Mouse (Mus musculus): ENCODE measurements around the gene Rec8. TPM values are rescaled to one million over a fixed set of nuclear protein-coding genes. Genes with fewer than 3 reads are reported as not detected.

The Rec8 gene
- 1.7 and 2.1 TPM in 2 replicates for polyA plus RNA-seq (2012; rRNA removed)

DNA sequence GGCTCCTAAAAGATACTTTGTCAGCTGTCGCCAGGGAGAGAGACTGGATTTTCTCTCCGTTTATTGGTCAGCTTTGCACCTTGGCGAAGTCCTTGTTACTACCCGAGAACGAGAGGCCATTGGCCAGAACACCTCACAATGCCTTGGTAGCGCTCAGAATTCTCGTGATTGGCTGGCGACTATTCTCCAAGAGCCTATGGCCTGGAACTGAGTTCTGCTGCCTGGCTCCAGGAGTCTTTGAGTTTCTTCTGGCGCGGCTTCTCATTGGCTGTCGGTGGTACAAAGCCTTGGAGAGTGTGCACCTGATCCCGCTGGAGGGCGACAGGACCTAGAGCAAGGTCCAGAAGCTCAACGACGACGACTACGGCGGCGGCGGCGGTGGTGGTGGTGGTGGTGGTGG, at the start of gene Rec8:
Rec8 (plus strand) TSS at position 216 of the 400 bp plus-strand sequence.

DNA sequence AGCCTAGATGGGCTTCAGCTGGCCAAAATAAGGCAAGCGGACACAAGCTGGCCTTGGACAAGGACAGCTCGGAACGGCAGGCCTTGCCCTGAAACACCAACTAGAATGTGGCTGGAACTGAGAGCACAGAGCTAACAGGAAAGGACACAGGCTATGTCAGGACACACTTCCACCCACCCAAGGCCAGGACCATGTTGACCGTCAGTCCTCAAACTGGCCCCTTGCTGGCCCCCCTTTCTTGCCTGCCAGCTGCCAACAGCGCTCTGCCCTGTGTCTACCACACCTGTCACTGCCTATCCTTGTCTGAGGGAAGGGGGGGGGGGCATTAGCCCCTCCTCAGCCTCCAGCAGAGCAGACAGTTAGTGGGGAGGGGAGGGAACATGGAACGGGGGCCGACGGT, 42.5 kb upstream of the Rec8 start, which contains the start of gene Fitm1:
Fitm1 (plus strand) TSS at position 316 of the 400 bp plus-strand sequence.

DNA sequence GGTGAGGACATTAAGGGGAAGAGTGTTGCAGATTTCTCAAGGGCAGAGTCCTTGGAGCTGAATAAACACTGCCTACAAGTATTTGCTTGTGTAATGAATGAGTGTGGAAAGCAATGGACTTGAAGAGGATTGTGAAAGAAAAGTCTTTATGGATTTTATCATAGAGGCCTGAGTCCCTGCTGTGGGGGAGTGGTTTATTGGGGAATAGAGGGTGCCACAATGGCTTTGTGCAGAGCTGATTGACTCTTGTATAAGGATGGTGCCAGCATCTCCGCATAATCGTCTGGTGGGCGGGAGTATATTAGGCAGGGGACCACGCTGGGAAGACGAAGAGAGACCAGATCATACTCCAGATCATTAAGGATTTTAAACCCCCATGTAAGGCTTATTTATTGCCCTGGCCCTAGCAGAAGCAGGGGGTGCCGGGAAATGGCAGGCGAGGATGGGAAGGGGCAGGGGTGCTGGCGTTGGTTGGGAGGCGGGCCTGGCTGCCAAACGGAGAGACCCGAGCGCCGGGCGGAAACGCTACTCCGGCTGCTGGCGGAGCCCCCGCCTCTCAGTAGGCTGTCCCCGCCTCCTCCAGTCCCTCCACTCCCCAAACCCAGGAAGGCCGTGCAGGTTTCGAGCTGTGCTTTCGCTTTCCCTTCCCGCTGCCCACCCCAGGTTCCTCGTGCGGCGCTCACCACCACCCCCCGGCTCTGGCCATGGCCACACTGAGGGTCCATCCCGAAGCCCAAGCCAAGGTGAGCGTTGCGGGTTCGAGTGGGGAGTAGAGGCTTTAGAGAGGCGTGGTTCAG, 39.8 kb upstream of the Rec8 start, which contains the start of gene Psme1:
Psme1 (plus strand) TSS at position 253 of the 797 bp plus-strand sequence.

GRCm38 (mm10) chr14:55584702-55585565, 32.9 kb upstream of the Rec8 start, which contains the start of gene Emc9:
Gene Emc9, minus strand, starts transcription at chr14:55585302.

DNA sequence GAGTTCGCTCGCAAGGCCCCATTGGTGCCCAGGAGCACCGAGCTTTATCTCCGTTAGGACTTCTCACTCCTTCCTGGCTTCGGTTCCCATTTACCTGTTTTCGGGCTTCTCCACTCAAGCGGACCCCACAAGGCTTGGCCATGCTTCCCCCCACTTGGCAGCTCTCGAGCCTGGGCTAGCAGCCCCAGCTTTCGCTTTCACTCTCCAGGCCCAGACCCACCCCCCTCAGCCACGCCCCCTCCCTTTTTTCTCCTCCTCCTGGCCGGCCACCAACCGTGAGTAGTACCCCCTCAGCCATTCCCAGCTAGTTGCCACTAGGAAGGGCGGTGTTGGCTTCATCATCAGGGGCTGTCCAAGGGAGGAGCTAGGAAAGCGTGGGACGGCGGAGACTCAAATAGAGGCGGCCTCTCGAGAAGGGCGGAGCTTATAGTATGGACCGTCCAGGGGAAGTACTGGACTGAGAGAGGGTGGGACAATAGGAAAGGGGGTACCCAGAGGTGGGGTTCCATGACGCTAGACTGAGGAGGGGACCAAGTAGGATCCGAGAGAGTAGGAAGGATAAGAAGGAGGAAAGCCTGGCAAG, 27.0 kb upstream of the Rec8 start, which contains the start of gene Psme2:
Psme2 (minus strand) TSS at position 366 of the 583 bp plus-strand sequence.

GRCm38 (mm10) chr14:55591331-55591891, 26.4 kb upstream of the Rec8 start, which contains the start of gene Rnf31:
Gene Rnf31, plus strand, starts transcription at chr14:55591708.

DNA sequence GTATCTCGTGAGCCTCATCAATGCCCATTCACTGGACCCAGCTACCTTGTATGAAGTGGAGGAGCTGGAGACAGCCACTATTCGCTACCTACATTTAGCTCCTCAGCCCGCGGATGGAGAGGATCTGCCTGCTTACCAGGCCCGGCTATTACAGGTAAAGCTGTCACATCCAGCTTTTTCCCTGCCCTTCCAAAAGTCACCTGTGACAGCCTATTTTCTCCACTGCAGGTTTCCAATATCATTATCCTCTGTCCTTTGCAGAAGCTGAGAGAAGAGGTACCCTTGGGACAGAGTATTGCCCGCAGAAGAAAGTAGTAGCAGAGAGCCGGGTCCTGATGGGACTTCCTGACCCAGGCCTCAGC, 14.6 kb upstream of the Rec8 start, which contains the start of gene Irf9:
Irf9 (plus strand) TSS at position 301 of the 362 bp plus-strand sequence.

GRCm38 (mm10) chr14:55635523-55636007, 17.7 kb downstream of the Rec8 start, which contains the start of gene Ipo4:
Gene Ipo4, minus strand, starts transcription at chr14:55635957.

DNA sequence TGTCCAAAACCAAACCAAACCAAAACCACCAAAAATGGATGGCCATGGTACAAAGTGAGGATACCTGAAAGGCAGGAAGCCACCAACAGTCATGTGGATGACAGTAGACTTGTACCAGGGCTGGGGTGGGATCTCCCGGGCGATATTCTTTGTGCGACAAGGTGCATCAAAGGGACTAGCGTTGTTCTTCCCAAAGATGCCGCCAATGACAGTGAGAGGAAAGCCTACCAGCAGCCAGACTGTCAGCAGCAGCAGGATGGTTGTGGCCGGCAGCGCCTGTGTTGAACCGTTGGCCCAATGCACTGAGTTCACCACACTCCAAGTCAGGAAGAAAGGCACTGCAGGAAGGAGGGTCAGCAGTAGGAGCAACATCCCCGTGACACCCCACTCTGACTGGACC, 20.0 kb downstream of the Rec8 start, which contains the start of gene Gm49378:
Gm49378 (minus strand) TSS at position 101 of the 400 bp plus-strand sequence.

DNA sequence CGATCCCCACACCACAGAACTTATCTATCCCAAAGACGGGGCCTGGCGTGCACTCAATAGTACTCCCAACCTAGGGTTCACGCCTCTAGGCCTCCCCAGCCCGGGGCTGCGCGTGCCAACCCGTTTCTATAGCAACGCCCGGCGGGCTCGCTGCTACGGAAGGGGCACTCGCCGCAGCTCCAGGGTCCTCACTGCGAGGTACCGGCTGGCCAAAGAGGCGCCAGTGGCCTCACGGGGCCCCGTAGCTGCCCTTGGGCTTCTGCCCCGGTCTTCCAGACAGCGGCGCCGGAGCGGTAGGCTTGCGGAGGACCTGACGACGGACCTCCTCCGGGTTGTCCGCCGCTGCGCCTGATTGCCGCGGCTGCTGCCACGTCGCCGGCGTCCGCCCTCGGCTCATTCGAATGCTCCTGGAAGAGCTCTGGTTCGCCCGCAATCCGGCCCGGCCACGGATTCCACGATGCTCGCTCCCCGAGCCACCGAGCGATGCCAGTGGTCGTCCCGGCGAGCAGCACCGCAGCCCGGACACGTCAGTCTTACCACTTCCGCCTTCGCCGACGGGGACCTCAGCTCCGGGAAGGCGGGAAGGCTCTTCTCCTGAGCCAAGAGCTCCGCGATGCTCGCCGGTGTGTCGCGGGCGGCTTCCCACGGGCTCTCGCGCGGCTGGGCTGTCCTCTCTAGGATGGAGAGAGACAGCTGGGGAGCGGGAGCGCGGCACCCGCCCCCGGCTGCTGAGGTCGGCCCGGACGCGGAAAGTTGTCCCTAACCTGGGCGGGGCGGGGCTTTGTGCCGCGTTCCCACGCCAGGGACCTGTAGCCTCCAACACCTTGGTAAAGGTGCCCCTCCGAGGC, 25.4 kb downstream of the Rec8 start, which contains the start of gene Tm9sf1:
Tm9sf1 (minus strand) TSS at position 747 of the 848 bp plus-strand sequence.

DNA sequence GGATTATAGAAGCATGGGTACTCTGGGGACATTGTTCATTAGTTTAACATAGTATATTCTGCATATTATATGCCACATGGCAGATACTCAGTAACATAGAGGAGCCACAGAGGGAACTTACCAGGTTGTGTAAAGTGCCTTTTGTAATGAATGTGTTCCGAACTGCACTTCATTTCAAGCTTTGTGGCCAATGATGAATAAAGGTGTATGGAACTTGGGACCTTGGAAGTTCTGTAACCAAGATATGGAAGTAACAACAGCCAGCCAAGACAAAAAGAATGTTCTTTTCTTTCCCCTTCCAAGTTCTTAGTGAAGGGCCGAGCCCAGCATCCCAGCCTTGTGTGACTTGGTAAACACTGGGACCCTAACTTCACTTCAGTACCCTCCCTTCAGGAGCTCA, 32.0 kb downstream of the Rec8 start, which contains the start of gene Tssk4:
Tssk4 (plus strand) TSS at position 301 of the 400 bp plus-strand sequence.

GRCm38 (mm10) chr14:55659960-55660573, 42.2 kb downstream of the Rec8 start, which contains the start of gene Mdp1:
Gene Mdp1, minus strand, starts transcription at chr14:55660508.

DNA sequence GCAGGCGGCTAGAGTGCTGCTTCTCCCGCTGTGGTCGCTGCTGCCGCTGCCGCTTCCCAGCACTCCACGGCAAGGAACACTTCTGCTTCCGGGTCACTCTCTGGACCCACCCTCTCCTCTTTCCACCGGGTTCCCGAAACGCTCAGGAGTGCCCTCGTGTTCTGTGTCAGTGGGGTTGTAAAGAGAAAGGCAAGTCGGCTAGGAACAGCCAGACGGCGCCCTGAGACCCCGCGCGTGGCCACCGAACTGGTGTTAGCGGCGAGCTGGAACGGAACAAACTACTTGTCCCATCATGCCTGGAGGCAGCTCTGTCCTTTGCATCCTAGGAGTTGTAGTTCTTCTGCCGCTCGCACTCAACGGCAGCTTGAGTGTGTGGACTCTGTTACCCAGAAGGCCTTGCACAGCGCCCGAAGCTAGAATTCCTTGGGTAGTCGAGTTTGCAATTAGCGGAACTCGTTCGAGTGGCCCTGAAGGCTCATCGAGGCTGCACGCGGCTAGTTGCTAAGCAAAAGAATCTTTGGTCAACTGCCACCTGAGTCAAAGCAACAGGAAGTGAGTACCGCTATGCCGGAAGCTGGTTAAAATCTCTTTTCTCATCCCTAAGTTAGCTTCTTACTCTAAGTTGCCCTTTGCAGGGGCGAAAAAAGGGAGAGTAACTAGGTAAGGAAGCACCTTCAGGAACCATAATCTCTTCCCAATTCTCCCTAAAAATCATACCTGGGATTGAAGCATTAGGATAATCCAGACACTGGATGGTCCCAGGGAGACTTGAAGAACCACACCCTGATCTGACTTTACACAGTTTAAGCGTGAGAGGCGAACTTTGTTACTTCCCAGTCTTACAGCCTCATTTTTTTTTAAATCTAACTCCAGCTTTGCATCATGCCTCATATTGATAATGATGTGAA, 54.2 kb downstream of the Rec8 start, which contains the start of the genes Gmpr2 and Nedd8:
Gmpr2 (plus strand) TSS at position 109 of the 908 bp plus-strand sequence.
Nedd8 (minus strand) TSS at position 292 of the 908 bp plus-strand sequence.

Other genes starting within 250 kb of the Rec8 start
- 45.3 and 46.0 TPM in 2 replicates for gene Dhrs4, start 139.3 kb upstream of the Rec8 start, polyA plus RNA-seq (2012; rRNA removed)
- gene Carmil3, start 127.4 kb upstream of the Rec8 start, polyA plus RNA-seq (2012; rRNA removed), result 2.0 and 2.3 TPM in 2 replicates
- gene Cpne6, start 107.6 kb upstream of the Rec8 start, polyA plus RNA-seq (2012; rRNA removed), result 0.06 and 0.08 TPM in 2 replicates
- gene Nrl, start 93.1 kb upstream of the Rec8 start, polyA plus RNA-seq (2012; rRNA removed), result 0.01 TPM in 1 of 2 replicates, not detected in the other
- 21.6 and 22.1 TPM in 2 replicates for gene Pck2, start 77.8 kb upstream of the Rec8 start, polyA plus RNA-seq (2012; rRNA removed)
- 29.4 and 35.9 TPM in 2 replicates for gene Dcaf11, start 58.0 kb upstream of the Rec8 start, polyA plus RNA-seq (2012; rRNA removed)
- gene A730061H03Rik, start 57.6 kb upstream of the Rec8 start, polyA plus RNA-seq (2012; rRNA removed), result 0.76 and 0.83 TPM in 2 replicates
- 0.20 and 0.69 TPM in 2 replicates for gene Fitm1, start 42.4 kb upstream of the Rec8 start, polyA plus RNA-seq (2012; rRNA removed)
- gene Psme1, start 39.9 kb upstream of the Rec8 start, polyA plus RNA-seq (2012; rRNA removed), result 49.6 and 57.9 TPM in 2 replicates
- gene Emc9, start 32.7 kb upstream of the Rec8 start, polyA plus RNA-seq (2012; rRNA removed), result 17.8 and 19.8 TPM in 2 replicates
- gene Psme2, start 26.9 kb upstream of the Rec8 start, polyA plus RNA-seq (2012; rRNA removed), result 63.6 and 64.0 TPM in 2 replicates
- 5.9 and 7.5 TPM in 2 replicates for gene Rnf31, start 26.3 kb upstream of the Rec8 start, polyA plus RNA-seq (2012; rRNA removed)
- gene Irf9, start 14.5 kb upstream of the Rec8 start, polyA plus RNA-seq (2012; rRNA removed), result 17.6 and 23.7 TPM in 2 replicates
- 24.1 TPM in 2 replicates for gene Ipo4, start 17.9 kb downstream of the Rec8 start, polyA plus RNA-seq (2012; rRNA removed)
- gene Gm49378, start 19.9 kb downstream of the Rec8 start, polyA plus RNA-seq (2012; rRNA removed), result 1.5 and 1.6 TPM in 2 replicates
- 25.0 and 29.3 TPM in 2 replicates for gene Tm9sf1, start 25.8 kb downstream of the Rec8 start, polyA plus RNA-seq (2012; rRNA removed)
- 0.35 and 0.44 TPM in 2 replicates for gene Tssk4, start 32.1 kb downstream of the Rec8 start, polyA plus RNA-seq (2012; rRNA removed)
- gene Mdp1, start 42.5 kb downstream of the Rec8 start, polyA plus RNA-seq (2012; rRNA removed), result 14.2 and 15.2 TPM in 2 replicates
- gene Gmpr2, start 53.9 kb downstream of the Rec8 start, polyA plus RNA-seq (2012; rRNA removed), result 13.3 and 16.5 TPM in 2 replicates
- 177 and 195 TPM in 2 replicates for gene Nedd8, start 54.1 kb downstream of the Rec8 start, polyA plus RNA-seq (2012; rRNA removed)
- 15.3 and 17.8 TPM in 2 replicates for gene Tinf2, start 63.8 kb downstream of the Rec8 start, polyA plus RNA-seq (2012; rRNA removed)
- gene Tgm1, start 95.9 kb downstream of the Rec8 start, polyA plus RNA-seq (2012; rRNA removed), result 2.4 and 2.5 TPM in 2 replicates
- 10.6 and 12.3 TPM in 2 replicates for gene Rabggta, start 104.2 kb downstream of the Rec8 start, polyA plus RNA-seq (2012; rRNA removed)
- gene Dhrs1, start 127.7 kb downstream of the Rec8 start, polyA plus RNA-seq (2012; rRNA removed), result 27.6 and 31.2 TPM in 2 replicates
- gene Nop9, start 127.7 kb downstream of the Rec8 start, polyA plus RNA-seq (2012; rRNA removed), result 12.2 and 15.0 TPM in 2 replicates
- gene Cideb, start 140.4 kb downstream of the Rec8 start, polyA plus RNA-seq (2012; rRNA removed), result 36.1 and 38.6 TPM in 2 replicates
- gene Ltb4r2, start 143.4 kb downstream of the Rec8 start, polyA plus RNA-seq (2012; rRNA removed), result 0.57 and 0.65 TPM in 2 replicates
- 2.2 and 3.1 TPM in 2 replicates for gene Ltb4r1, start 147.9 kb downstream of the Rec8 start, polyA plus RNA-seq (2012; rRNA removed)
- gene Adcy4, start 166.1 kb downstream of the Rec8 start, polyA plus RNA-seq (2012; rRNA removed), result 0.86 and 0.99 TPM in 2 replicates
- 12.6 and 15.4 TPM in 2 replicates for gene Ripk3, start 170.8 kb downstream of the Rec8 start, polyA plus RNA-seq (2012; rRNA removed)
- 0.71 and 1.5 TPM in 2 replicates for gene Nfatc4, start 205.1 kb downstream of the Rec8 start, polyA plus RNA-seq (2012; rRNA removed)
- gene Nynrin, start 236.0 kb downstream of the Rec8 start, polyA plus RNA-seq (2012; rRNA removed), result 1.6 and 1.7 TPM in 2 replicates